ENCODE assay signal across 9 mouse cellular contexts in genomic region chr10:68090197-68090535, GRCm38 (mm10).
A peak's percentile ranks its signal among the peaks of the same experiment; 100 is the strongest.
DNase-seq lines count a peak whose midpoint lies in the region; ATAC-seq and TF ChIP-seq lines count a peak whose summit lies in the region.
"Had no signal": no experiment of that assay in that cellular context is flagged by ENCODE, and none has a peak within 500 bp of the region (broad histone marks: within the 10 kb centered on the region; RNA-seq: fewer than 3 reads in every experiment).

No protein-coding gene starts in this region.

- H3K4me2 ChIP-seq in kidney, postnatal 0 days (ENCODE audit: low read length): no peak overlapping the region
- no peak overlapping the region for H3K4me2 ChIP-seq in stomach, embryonic 16.5 days (ENCODE audit: low read depth, low read length)
- no peak overlapping the region for H3K4me2 ChIP-seq in midbrain, postnatal 0 days (ENCODE audit: low read depth, low read length, poor library complexity, severe bottlenecking)
- no peak overlapping the region for H3K4me2 ChIP-seq in forebrain, embryonic 16.5 days (ENCODE audit: low read length)
- H3K4me2 ChIP-seq: limb, embryonic 13.5 days had no signal

- no peaks in the 10 kb centered on the region for H3K79me2 ChIP-seq in C2C12 (ENCODE audit: control insufficient read depth, insufficient read depth)

- no peaks in the 10 kb centered on the region for H3K9me3 ChIP-seq in kidney, postnatal 0 days (replicated peaks; ENCODE audit: low read length)
- no peaks in the 10 kb centered on the region for H3K9me3 ChIP-seq in stomach, embryonic 16.5 days (replicated peaks; ENCODE audit: control insufficient read depth, low read length)
- no peaks in the 10 kb centered on the region for H3K9me3 ChIP-seq in midbrain, postnatal 0 days (ENCODE audit: low read length)
- H3K9me3 ChIP-seq in forebrain, embryonic 16.5 days (ENCODE audit: control insufficient read depth, low read length): no peaks in the 10 kb centered on the region
- H3K9me3 ChIP-seq: limb, embryonic 13.5 days had no signal

- no peak overlapping the region for H3ac ChIP-seq in C2C12 (ENCODE audit: control insufficient read depth, insufficient read length, low read depth)

- H3K4me1 ChIP-seq in kidney, postnatal 0 days (replicated peaks; ENCODE audit: insufficient read depth, low read length): no peaks in the 10 kb centered on the region
- H3K4me1 ChIP-seq in stomach, embryonic 16.5 days (ENCODE audit: control insufficient read depth, insufficient read depth, low read length): peaks cover 13% of the 10 kb centered on the region
- no peaks in the 10 kb centered on the region for H3K4me1 ChIP-seq in midbrain, postnatal 0 days (ENCODE audit: insufficient read depth, low read length)
- H3K4me1 ChIP-seq in forebrain, embryonic 16.5 days (replicated peaks; ENCODE audit: control insufficient read depth, insufficient read depth, low read length): no peaks in the 10 kb centered on the region

- no peaks in the 10 kb centered on the region for H3K27me3 ChIP-seq in C2C12 (ENCODE audit: control insufficient read depth, insufficient read depth, insufficient read length)
- H3K27me3 ChIP-seq in kidney, postnatal 0 days (ENCODE audit: insufficient read depth, low read length): no peaks in the 10 kb centered on the region
- no peaks in the 10 kb centered on the region for H3K27me3 ChIP-seq in stomach, embryonic 16.5 days (ENCODE audit: control insufficient read depth, insufficient read depth, low read length)
- no peaks in the 10 kb centered on the region for H3K27me3 ChIP-seq in midbrain, postnatal 0 days (ENCODE audit: insufficient read depth, low read length)
- no peaks in the 10 kb centered on the region for H3K27me3 ChIP-seq in forebrain, embryonic 16.5 days (replicated peaks; ENCODE audit: control insufficient read depth, insufficient read depth, low read length)
- H3K27me3 ChIP-seq: limb, embryonic 13.5 days had no signal

- no peak for ATAC-seq in kidney, postnatal 0 days (replicated peaks; ENCODE audit: low FRiP score, low read depth)
- ATAC-seq in stomach, embryonic 16.5 days (ENCODE audit: insufficient read depth, low FRiP score): 0 out of 2 replicates have a peak, but pooled peaks have one; percentile 57
- ATAC-seq in midbrain, postnatal 0 days (ENCODE audit: low FRiP score): no peak
- no peak for ATAC-seq in forebrain, embryonic 16.5 days

- WGBS in kidney, postnatal 0 days: 45% methylated on average over 4 of the region's 4 CpGs
- 40% methylated on average over 4 of the region's 4 CpGs for WGBS in stomach, embryonic 16.5 days
- 70% methylated on average over 4 of the region's 4 CpGs for WGBS in midbrain, postnatal 0 days
- 71% methylated on average over 4 of the region's 4 CpGs for WGBS in forebrain, embryonic 16.5 days

- TF ChIP-seq CTCF in C2C12 (IDR thresholded peaks at IDR 0.05; ENCODE audit: control insufficient read depth, insufficient read depth, insufficient read length): no peak
- no peak for TF ChIP-seq CTCF in kidney, postnatal 0 days (IDR thresholded peaks at IDR 0.05; ENCODE audit: low read depth)
- TF ChIP-seq CTCF in midbrain, postnatal 0 days (IDR thresholded peaks at IDR 0.05): no peak

- H3K9ac ChIP-seq in kidney, postnatal 0 days (ENCODE audit: low read depth, low read length): no peak overlapping the region
- H3K9ac ChIP-seq in stomach, embryonic 16.5 days (ENCODE audit: low read length): no peak overlapping the region
- no peak overlapping the region for H3K9ac ChIP-seq in midbrain, postnatal 0 days (replicated peaks; ENCODE audit: low read length, poor library complexity, severe bottlenecking)
- H3K9ac ChIP-seq in forebrain, embryonic 16.5 days (replicated peaks; ENCODE audit: low read depth, low read length): no peak overlapping the region
- H3K9ac ChIP-seq: limb, embryonic 13.5 days had no signal

- peak; percentile 88 for DNase-seq in adrenal gland, postnatal 10 days
- DNase-seq in gastrocnemius, postnatal 25 days: peak; percentile 78
- DNase-seq in kidney, postnatal 0 days (ENCODE audit: low spot score): peak; percentile 79
- no peak for DNase-seq in midbrain, postnatal 0 days (ENCODE audit: low spot score)
- DNase-seq in embryo, embryonic 9.5 days (ENCODE audit: extremely low spot score): no peak

- peaks cover 17% of the 10 kb centered on the region for H3K36me3 ChIP-seq in C2C12 (ENCODE audit: control insufficient read depth, insufficient read depth)
- peaks cover 8% of the 10 kb centered on the region for H3K36me3 ChIP-seq in kidney, postnatal 0 days (ENCODE audit: insufficient read depth, low read length)
- peaks cover 9% of the 10 kb centered on the region for H3K36me3 ChIP-seq in stomach, embryonic 16.5 days (ENCODE audit: control insufficient read depth, insufficient read depth, low read length)
- no peaks in the 10 kb centered on the region for H3K36me3 ChIP-seq in midbrain, postnatal 0 days (ENCODE audit: insufficient read depth, low read length)
- no peaks in the 10 kb centered on the region for H3K36me3 ChIP-seq in forebrain, embryonic 16.5 days (ENCODE audit: control insufficient read depth, insufficient read depth)

- no peak overlapping the region for H3K27ac ChIP-seq in kidney, postnatal 0 days
- H3K27ac ChIP-seq in stomach, embryonic 16.5 days (ENCODE audit: low read length): 0 out of 2 replicates have a peak overlapping the region, but pooled peaks have one; percentile 22
- no peak overlapping the region for H3K27ac ChIP-seq in midbrain, postnatal 0 days (ENCODE audit: low read depth, low read length)
- H3K27ac ChIP-seq in forebrain, embryonic 16.5 days (ENCODE audit: low read length): no peak overlapping the region
- H3K27ac ChIP-seq: limb, embryonic 13.5 days had no signal

- no peaks in the 10 kb centered on the region for H3K79me3 ChIP-seq in C2C12 (ENCODE audit: low read depth)

- no peak overlapping the region for H3K4me3 ChIP-seq in C2C12 (ENCODE audit: insufficient read depth, poor library complexity, severe bottlenecking)
- no peak overlapping the region for H3K4me3 ChIP-seq in kidney, postnatal 0 days (replicated peaks; ENCODE audit: low read depth, low read length)
- no peak overlapping the region for H3K4me3 ChIP-seq in stomach, embryonic 16.5 days (replicated peaks; ENCODE audit: low read length)
- H3K4me3 ChIP-seq in midbrain, postnatal 0 days (ENCODE audit: low read depth, low read length): no peak overlapping the region
- H3K4me3 ChIP-seq in forebrain, embryonic 16.5 days (replicated peaks; ENCODE audit: low read length): no peak overlapping the region
- H3K4me3 ChIP-seq: limb, embryonic 13.5 days had no signal

TF ChIP-seq in C2C12, 6 proteins besides CTCF, POLR2A, EP300 and RAD21:
- TF ChIP-seq CEBPB (IDR thresholded peaks at IDR 0.05; ENCODE audit: low read depth): peak; percentile 11
- peak; percentile 58 for TF ChIP-seq MAX (IDR thresholded peaks at IDR 0.05)
- no peak for TF ChIP-seq FOSL1 (IDR thresholded peaks at IDR 0.05; ENCODE audit: insufficient read depth, low read length, poor library complexity, severe bottlenecking)
- TF ChIP-seq USF1 (IDR thresholded peaks at IDR 0.05; ENCODE audit: low read depth): no peak
- peak; percentile 22 for TF ChIP-seq MYOD1 (IDR thresholded peaks at IDR 0.05; ENCODE audit: control insufficient read depth, insufficient read length, low read depth)
- no peak for TF ChIP-seq MYOG (IDR thresholded peaks at IDR 0.05; ENCODE audit: control insufficient read depth, extremely low read depth, insufficient read length)
TF ChIP-seq in C2C12: peak in this region for 3.

Comparison
In these comparisons a context has a peak if more than half of its experiments do, and no peak if none do; other contexts are left out.
1. DNase-seq: peak in adrenal gland, postnatal 10 days (single experiment), gastrocnemius, postnatal 25 days (single experiment) and kidney, postnatal 0 days (single experiment); none in midbrain, postnatal 0 days (single experiment) and embryo, embryonic 9.5 days (single experiment).